Mouse (Mus musculus): ENCODE results near the gene Csk.

Csk gene

DNA sequence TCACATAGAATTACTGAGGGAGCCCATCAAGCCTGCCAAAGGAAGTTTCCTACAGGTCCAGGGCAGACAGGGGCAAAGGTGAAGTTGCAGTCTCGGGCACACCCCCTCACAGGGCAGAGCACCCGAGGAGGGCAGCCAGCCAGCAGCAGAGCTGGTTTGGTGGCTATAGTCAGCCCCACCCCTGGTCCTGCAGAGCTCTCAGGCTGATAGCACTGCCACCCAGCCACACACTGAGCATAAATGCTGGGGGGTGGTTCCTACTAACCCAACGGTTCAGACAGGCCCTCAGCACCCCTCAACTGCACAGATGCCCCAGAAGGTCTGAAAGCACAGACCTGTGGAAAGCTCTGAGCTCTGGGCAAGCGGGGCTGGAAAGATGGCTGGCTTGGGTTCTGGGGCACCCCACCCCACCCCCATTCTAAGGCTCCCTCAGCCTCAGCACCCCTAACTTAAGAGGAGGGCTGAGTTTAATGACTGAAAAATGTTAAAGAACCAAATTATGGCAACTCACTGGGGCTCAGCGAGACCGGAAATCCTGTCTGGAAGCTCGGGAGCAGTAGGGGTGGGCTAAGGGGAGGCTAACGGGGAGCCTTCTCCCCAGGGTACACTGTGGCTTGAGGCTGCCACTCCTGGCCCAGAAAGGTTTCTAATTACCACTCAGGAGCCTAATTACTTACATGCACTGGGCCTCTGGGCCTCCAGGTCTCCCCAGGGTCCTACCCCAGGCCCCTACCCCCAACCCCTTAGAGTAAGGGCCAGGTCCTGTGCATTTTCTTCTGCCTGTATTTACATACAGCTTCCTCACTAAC, 14.6 kb downstream of the Csk start:
- no peak for DNase-seq (ENCODE audit: low read depth, low spot score)

DNA sequence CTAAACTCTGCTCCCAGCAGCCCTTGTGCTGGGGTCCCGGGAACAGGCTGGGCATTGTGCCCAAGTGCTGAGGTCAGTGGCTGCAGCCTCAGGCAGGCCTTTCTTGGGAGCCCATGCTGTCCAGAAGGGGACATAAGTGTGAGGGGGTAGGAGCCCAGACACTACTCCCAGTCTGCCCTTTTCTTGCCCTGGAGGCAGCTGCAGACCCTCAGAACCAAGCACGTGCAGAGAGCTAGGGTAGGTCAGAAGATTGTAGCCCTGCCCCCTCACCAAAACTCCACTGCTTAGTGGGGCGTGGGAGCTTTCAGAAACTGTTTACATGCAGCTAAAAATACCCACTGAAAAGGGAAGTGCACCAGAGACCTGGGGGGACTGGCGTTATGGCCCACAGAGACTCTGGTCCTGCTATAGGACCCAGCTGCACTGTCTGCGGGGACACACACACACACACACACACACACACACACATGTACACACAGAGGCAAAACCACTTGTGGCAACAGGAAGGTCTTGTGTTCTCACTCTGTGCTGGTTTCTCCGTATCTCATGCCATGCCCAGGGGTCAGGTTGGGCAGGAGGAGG, 15.6 kb downstream of the Csk start:
- no peak for DNase-seq (ENCODE audit: low read depth, low spot score)

GRCm38 (mm10) chr9:57637272-57637671, 16.2 kb downstream of the Csk start:
- no peak for DNase-seq (ENCODE audit: low read depth, low spot score)

DNA sequence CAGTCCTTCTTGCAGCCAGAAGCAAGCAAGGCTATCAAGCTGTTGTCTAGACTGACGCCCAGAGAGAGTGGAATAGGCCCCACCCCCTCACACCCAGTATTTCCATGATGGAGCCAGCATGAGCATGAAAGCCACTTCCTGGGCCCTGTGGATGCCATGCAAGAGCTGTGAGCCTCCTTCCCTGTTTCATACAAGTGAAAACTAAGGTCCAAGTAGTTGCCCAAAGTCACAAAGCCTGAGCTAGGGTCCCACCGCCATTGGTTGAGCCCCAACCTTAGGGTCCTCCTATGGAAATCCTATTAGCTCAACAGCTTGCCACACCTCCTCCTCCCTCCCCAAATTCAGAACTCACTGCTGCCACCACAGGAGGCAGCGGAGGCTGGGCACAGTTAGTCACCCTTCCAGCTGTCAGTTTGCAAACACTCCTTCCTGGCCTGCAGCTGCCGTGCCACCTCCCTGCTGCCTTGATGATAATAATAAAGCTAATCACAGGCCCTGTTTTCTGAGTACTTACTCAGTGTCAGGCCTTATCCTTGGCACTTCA, 19.9 kb downstream of the Csk start:
- DNase-seq (ENCODE audit: low read depth, low spot score) = no peak

DNA sequence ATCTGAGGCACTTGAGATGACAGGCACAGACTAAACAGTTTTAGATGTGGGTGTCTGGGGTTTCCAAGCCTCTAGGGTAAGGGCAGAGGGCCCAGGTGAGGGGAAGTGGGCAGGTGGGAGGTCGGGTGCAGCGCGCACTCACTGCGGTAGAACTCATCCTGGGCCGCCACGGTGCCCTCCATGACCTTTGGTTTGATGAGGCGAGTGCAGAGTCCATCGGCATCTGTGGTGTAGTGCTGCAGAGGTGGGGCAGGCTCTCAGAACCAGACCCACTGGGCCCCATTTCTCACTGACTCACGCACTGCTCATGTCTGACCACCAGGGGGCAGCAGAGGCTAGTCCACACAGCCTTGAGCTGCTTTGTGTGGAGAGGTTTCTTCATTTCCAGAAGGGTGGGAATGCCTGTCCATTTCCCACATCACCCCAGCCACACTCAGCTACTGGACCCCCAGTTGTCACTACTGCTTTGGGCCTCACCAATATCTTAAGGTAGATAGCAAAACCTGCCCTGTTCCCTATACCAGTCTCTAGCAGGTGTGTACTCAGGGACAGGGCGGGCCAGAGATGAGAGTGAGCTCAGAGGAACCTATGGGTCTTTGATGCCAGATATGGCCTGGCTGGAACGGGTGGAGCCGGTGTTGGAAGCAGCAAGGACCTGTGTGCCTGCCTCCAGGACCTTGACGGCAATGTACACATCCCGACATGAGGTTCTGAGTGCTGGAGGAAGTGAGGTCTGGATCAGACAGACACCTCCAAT, 24.1 kb downstream of the Csk start:
- peak; percentile 66 for DNase-seq (ENCODE audit: low read depth, low spot score)

GRCm38 (mm10) chr9:57628717-57629116, 24.7 kb downstream of the Csk start:
- no peak for DNase-seq (ENCODE audit: low read depth, low spot score)

DNA sequence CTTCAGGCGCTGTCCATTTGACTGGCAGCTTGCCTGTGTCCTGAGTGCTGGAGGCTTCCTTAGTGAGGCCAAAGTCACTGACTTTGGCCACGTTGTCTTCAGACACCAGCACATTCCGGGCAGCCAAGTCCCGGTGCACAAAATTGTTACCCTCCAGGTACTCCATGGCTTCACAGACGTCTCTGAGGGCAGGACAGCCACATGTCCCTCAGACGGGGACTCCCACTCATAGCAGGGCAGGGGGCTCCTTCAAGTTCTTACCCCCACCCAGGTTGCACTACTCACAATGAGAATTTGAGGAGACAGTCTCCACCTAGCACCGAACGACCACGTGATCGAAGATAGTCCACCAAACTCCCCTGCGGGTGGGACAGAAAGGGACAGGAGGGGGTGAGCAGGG, 25.5 kb downstream of the Csk start:
- DNase-seq (ENCODE audit: low read depth, low spot score) = no peak

DNA sequence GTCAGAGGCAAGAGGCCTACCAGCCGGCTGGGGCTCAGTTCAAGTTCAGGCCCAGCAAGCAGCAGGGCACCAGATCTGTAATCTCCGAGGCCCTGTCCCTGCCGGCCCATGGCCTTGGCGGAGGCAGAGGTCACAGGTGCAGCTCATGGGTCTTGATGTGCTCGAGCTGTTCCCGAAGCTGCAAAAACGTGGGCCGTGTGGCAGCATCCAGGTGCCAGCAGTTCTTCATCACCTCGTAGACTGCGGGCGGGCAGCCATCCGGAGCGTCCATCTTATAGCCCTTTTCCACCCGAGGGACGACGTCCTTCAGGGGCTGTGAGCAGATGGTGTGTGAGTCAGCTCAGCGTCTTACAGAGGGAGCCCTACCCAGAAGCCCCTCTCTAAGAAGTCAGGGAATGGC, 26.2 kb downstream of the Csk start:
- DNase-seq (ENCODE audit: low read depth, low spot score) = no peak

- DNase-seq (ENCODE audit: low read depth, low spot score) = no peak
Observed at GRCm38 (mm10) chr9:57625674-57626500, 27.5 kb downstream of the Csk start.

- no peak for DNase-seq (ENCODE audit: low read depth, low spot score)
Observed at GRCm38 (mm10) chr9:57624295-57624694, 29.1 kb downstream of the Csk start.

DNA sequence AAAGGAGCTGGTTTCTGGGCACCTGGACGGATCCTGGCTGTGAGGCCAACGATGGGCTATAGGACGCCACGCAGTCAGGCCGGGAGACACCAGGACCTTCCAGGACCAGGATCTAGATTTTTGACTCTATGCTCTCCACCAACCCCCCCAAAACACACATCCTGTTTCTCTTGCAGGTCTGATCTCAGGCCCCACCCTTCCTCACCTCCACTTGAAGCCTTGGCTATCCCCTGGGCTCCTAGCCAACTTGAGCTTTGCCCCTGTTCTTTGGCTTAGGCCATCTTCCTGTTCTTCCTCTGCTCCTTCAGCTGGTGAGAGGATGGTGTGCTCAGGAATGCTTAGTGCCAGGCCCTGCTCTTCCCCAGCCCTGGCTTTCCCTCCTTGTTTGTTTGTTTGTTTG, 32.8 kb downstream of the Csk start, which contains the start of gene Lman1l:
Lman1l (minus strand) TSS at position 101 of the 400 bp plus-strand sequence.
- DNase-seq (ENCODE audit: low read depth, low spot score) = no peak

GRCm38 (mm10) chr9:57618854-57619253, 34.6 kb downstream of the Csk start:
- no peak for DNase-seq (ENCODE audit: low read depth, low spot score)

- DNase-seq (ENCODE audit: low read depth, low spot score) = no peak
Observed at GRCm38 (mm10) chr9:57617556-57618169, 35.8 kb downstream of the Csk start.

DNA sequence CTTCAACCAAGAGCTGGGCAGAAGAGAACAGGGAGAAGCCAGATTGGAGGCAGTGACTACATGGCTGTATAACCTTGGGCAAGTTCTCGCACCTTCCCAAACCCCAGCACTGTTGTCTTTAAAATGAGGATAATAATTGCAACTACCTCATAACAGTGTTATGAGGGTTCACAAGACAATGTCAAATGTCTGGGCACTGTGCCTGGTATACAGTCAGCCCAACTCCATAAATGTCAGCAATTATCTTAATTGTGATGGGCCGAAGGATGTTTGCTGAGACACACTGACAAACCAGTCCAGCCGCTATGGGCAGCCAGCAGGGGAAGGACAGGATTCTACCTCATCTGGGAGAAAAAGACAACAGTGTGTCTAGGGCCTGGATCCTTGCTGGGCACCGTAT, 38.6 kb downstream of the Csk start:
- no peak for DNase-seq (ENCODE audit: low read depth, low spot score)

DNA sequence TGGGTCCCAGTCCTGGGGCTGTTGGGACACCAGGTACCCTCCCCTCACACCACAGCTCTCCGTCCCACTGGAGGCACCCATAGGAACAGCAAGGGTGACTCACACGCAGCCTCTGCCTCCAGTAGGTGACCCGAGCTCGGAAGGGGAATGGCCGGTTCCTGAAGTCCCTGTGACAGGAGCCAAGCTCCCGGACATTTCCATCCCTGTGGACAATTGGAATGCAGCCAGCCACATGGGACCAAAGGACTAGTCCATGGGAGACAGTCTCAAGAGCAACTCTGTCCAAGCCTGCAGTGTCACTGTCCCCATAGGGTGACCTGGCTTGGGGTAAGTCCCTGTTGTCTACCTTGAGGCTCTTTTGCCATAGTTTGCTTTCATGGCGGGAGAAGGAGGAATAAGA, 39.5 kb downstream of the Csk start:
- no peak for DNase-seq (ENCODE audit: low read depth, low spot score)

- no peak for DNase-seq (ENCODE audit: low read depth, low spot score)
Observed at GRCm38 (mm10) chr9:57612587-57612986, 40.8 kb downstream of the Csk start.

- no peak for DNase-seq (ENCODE audit: low read depth, low spot score)
Observed at GRCm38 (mm10) chr9:57610359-57610826, 43.0 kb downstream of the Csk start.

- DNase-seq (ENCODE audit: low read depth, low spot score) = no peak
Observed at GRCm38 (mm10) chr9:57609803-57610202, 43.6 kb downstream of the Csk start.

DNA sequence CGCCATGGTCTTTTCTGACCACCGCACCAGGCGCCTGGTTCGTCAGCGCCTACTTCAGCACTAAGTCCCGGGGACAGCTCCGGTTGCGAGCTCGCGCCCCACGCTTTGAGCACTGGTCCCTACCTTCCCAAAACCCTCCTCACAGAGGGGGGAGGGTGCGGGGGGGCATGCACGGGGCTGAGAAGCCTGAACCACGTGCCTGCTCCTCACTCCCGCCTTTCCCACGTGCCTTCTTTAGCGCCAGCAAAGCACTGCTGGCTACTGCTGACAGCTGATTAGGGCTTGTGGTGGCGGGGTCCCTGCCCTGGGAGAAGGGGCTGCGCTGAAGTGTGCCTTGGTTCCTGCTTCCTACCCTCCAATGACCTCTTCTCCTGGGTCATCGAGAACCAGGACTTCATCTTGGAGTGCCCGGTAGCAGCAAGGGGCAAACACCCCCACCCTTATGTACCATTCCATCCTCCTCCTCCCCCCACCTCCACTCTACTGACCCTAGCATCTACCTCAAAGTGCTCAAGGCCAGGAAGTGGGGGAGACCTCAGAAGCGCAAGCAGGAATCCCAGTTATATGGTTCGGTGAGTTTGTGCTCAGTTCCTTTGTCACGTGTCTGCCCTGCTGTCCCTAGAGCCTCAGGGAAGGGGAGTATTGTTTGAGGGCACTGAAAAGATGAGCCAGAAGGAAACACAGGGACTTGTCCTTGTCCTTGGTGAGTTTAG, 47.1 kb downstream of the Csk start, which contains the start of gene Cplx3:
Cplx3 (minus strand) TSS at position 143 of the 713 bp plus-strand sequence.
- no peak for DNase-seq (ENCODE audit: low read depth, low spot score)

DNA sequence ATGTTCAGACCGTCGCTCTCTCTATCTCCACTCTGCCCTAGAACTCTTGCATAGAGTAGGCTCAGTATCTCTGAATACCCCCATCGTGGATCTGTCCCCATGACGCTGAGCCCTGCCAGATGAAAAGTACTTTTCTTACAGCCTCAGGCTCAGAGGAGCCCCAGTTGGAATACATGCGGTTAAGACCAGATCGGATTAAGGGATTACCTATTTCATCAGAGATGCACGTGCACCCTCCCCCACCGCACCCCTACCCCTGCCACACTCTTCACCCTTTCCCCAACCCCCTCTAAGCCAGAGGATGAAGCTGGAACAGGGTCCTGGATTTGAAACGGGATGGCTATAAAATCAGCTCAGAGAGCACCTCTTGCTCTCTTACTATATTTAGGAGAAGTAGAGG, 47.9 kb downstream of the Csk start:
- DNase-seq (ENCODE audit: low read depth, low spot score) = no peak

Data from c-Kit-negative CD71-positive TER-119-positive erythroid progenitor cells, embryonic 14.5 days (primary cell).